Mouse (Mus musculus): ENCODE data around the gene Stxbp2.

DNA sequence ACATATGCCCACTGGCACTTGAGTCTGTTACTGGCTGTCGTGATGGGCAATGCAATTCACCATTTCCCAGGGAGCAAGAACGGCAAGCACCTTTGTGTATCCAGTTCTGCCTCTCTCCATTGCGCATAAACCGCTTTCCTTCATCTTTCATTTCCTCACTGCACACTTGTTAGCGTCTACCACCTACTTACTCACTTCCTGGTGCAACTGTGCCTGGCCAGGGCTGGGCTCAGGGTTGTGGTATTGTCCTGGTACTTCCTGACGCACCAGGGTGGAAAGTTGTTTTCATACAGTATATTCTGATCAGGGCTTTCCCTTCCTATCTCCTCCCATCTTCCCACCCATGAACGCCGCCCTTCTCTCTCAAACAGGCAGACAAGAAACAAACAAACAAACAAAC lies 30.1 kb downstream of the Stxbp2 start:
- TF ChIP-seq CTCF (IDR thresholded peaks at IDR 0.05; ENCODE audit: extremely low read depth, insufficient read depth, low read length): no peak
- no peak for TF ChIP-seq POLR2A (IDR thresholded peaks at IDR 0.05; ENCODE audit: extremely low read depth, insufficient read depth, low read length)
